Mouse (Mus musculus) adrenal gland, postnatal 25 days (tissue): Measurements from ENCODE around the gene Tango6. TPM values are rescaled to one million over a fixed set of nuclear protein-coding genes. Genes with fewer than 3 reads are reported as not detected.
A peak's percentile ranks its signal among the peaks of the same experiment; 100 is the strongest.

Source experiments
- DNase-seq: peaks from one replicate; pipeline ENCODE4 v3.0.0; 2021; ENCODE audit warnings: mixed read lengths
- total RNA-seq: library from RNA; stranded (reverse); gene quantifications from 2 replicates; pipeline ENCODE4 v1.2.3, GENCODE M21; 2021

Gene Tango6
- total RNA-seq, 1 experiment from 2014 or later, result 13.7 TPM

DNA sequence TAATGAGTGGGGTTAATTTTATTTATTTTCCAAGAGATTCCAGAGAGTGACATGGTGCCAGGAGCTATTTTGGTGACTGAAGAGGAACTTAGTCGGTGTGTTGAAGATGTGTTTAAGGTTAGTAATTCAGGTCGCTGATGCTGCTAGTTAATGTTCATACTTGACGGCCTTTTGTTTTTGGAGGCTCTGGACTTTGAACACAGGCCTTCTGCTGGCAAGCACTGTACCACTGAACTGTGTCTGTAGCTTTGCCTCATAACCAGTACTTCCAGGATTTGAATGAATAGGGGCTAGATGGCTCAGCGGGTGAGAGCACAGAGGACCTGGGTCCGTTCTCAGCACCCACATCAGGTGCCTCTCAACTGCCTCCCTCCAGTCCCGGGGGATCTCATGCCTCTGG is 17.3 kb downstream of the Tango6 start:
- no peak for DNase-seq

DNA sequence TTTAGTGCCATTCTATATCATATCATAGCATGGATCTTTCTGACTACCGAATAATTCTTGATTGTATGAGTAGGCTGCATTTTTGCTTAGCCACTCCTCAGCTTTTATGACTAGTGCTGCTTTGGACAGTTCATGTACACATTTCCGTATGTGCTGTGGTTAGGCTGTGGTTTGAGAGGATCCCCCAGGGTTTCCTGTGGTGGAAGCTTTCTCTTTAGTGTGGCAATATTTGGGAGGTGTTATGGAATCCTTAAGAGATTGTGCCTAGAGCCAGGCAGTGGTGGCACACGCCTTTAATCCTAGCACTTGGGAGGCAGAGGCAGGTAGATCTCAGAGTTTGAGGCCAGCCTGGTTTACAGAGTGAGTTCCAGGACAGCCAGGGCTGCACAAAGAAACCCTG is 18.5 kb downstream of the Tango6 start:
- DNase-seq, result no peak

DNA sequence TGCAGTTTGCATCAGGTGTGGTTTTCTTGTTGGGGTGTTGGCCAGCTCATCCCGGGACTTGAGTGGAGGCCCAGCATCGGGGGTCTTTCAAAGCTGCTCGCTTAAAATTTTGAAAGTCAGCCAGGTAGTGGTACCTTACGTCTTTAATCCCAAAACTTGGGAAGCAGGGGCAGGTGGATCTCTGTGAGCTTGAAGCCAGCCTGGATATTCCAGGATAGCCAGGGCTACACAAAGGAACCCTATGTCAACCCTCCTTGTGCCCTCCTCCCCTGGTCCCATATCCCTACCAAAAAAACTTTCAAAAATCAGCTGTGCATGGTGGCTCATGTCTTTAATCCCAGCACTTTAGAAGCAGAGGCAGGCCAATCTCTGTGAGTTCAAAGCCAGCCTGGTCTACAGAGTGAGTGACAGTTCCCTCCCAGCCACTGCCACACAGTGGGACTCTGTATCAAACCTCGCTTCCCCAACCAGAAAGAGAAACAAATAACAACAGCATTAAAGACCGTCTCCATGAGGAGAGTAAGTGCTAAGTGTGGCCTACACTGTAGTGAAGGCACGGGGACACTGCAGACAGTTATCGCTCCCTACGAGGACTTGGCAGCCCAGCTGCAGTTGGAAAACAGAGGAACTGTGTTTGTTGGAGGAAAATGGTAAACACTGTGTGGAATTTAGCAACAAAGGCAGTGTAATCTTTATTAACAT is 21.5 kb downstream of the Tango6 start:
- no peak for DNase-seq

DNA sequence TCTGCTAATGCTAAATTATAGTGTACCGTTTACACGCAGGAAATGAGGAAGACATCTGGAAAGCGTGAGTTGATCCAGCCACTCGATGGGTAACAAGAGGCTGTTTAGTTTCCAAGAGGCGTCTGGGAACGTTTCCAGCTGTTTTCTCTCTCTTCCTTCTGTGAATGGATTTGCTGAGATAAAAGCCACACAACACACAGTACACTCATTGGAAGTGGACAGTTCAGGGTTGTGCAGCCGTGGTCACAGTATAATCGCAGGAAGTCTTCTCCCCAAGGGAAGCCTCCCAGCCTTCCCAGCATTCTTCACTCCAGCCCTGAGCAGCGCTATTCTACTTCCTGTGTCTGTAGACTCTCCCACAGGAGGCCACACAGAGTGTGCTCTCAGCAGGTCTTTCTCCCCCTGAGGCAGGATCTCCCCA is 22.0 kb downstream of the Tango6 start:
- DNase-seq, result no peak

DNA sequence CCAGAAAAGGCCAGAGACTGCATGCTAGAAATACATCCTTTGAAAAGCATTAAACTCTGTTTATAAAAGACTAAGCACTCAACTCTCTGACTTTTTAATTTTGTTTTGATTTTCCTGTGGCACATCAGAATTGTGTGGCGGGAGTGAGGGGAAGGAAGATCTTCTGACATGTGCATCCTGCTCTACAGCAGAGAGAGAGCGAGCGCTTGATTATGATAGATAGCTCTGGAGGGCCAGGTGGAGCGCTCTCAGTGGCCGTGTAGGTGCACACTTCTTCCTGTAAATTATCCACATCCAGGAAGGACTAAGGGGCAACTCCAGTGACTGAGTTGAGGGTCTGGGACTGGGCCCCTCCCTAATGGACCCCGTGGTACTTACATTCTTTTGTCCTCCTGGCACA is 23.3 kb downstream of the Tango6 start:
- DNase-seq, result no peak

DNA sequence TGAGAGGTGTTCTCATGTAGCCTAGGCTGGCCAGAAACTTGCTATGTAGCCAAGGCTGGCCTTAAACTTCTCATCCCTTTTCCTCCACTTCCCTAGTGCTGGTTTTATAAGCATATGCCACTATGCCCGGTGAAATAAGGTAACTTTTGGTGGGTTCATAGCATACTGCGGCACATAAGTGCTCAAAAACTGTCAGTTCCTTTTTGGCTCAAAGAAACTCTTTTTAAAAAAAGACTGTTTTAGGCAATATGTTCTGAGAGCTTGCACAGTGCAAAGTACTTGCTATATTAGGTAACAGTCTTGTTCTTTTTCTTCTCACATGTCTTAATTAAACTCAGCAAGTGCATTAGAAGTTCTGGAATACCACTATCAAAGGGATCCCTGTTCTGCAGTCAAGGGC is 27.1 kb downstream of the Tango6 start:
- DNase-seq, result no peak

DNA sequence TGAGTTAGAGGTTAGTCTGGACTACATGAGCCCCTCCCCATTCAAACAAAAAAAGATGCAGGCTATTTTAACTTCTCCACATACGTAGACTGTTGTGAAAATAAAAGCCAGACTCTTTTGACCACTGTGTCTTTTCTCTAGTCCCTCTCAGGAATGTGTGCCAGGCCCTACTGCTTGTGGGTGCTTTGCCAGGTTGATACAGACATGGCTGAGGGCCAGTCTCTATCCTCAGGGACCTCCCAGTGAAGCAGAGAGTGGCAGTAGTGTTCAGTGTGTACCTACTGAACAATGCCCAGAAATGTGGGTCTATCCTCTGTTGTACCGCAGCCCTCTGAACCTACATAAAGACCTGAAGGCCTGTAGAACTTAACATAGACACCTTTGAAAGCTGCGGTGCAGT is 29.6 kb downstream of the Tango6 start:
- no peak for DNase-seq

DNA sequence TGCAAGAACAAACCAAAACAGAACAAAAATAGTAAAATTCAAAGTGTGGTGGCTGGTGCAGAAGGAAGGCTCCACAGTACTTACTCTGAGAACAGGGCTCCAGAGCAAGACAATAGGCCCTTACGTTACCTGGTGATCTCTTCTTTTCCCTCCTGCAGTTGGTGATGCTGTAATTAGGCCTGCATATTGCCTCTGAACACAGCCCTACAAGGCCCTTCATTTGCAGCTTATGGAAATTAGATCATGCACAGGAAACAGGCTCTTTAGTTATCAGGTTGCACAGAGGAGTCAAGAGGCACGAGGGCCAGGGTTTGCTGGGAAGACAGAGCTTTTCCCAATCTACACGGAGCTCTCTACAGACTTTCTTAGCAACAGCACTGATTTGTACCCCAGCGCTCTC is 31.4 kb downstream of the Tango6 start:
- DNase-seq, result no peak

DNA sequence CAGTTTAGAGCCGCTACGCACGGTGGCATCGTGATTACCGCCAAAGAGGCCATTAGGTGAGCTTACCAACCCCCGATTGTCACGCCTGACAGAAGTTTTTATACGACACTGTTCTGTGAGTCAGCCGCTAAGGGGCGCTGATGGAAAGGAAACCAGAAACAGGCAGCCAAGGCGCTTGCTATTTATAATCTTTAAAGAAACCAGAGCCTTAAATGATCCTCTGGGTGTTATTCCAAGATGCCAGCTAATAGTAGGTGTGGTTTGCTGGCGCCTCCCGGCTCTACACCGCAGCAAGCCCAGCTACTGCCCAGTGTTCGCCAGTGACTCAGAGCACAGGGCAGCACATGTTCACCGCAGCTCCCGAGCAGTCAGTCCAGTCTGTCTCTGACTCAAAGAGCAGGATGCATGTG is 35.2 kb downstream of the Tango6 start:
- DNase-seq, result peak; percentile 81

DNA sequence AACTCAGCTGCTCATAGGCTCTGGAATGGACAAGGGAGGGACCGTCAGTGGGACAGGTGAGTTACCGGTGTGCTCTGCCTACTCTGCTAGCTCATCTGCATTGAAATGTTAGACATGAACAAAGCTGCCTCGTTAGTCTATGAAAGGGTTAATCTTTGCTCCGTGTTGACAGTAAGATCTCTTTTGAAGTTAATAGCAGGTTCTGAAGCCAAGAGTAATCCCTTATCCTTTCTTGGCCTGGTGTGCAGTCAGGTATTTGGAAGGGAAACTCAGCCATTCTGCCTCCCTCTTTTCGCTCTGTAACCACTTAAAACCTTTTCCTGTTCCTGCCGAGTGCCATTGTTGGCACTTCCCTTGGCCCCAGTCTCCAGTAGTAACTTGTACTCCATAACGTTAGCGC is 38.1 kb downstream of the Tango6 start:
- DNase-seq, result no peak

DNA sequence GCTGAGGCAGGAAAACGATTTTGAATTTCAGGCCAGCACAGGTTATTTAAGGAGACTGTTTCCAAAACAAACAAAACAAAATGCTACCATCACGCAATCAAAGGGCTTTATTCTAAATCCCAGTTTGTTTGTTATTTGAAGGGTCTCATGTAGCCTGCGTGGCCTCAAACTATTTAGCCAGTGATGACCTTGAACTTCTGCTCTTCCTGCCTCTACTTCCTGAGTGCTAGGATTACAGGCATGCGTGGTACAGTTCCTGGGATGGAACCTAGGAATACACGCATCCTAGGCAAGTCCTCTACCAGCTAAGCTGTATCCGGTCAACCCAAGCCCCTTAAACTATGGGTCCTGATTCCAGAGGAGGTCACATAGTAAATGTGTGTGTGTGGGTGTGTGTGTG is 39.6 kb downstream of the Tango6 start:
- DNase-seq, result no peak

DNA sequence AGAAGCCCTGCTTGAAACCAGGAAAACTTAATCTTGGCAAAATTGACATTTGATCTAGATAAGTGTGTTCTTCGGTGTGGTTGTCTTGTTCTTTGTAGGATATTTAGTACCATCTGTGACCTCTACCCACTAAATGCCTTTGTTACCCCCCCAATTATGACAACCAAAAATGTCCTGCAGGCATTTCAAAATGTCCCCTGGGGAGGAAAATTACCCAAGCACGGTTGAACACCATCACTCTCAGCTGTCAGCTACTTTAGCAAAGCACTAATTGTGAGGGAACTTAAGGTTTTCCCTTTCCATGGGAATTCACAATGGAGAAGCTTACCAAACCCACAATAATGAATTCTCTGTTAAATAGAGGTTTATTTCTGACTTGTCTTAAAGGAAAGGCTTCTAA is 41.1 kb downstream of the Tango6 start:
- DNase-seq, result no peak

DNA sequence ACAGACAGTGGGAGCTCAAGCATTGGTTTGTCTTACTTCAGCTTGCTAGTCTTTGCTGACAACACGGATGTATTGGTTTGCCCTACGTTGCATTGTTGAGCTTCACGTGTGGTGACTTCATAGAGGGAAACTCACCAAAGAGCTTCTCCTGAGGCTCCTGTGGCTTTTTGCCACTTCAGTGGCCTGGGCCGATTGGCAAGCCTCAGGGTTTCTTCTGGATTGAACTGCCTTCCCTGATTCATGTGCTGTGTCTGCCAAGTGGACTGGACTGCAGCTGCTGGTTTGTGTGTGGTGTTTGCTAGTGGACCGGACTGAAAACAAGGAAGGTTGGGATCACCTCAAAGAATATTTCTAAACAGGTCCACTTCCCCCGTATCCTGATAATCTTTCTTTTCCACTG is 43.7 kb downstream of the Tango6 start:
- DNase-seq, result no peak

DNA sequence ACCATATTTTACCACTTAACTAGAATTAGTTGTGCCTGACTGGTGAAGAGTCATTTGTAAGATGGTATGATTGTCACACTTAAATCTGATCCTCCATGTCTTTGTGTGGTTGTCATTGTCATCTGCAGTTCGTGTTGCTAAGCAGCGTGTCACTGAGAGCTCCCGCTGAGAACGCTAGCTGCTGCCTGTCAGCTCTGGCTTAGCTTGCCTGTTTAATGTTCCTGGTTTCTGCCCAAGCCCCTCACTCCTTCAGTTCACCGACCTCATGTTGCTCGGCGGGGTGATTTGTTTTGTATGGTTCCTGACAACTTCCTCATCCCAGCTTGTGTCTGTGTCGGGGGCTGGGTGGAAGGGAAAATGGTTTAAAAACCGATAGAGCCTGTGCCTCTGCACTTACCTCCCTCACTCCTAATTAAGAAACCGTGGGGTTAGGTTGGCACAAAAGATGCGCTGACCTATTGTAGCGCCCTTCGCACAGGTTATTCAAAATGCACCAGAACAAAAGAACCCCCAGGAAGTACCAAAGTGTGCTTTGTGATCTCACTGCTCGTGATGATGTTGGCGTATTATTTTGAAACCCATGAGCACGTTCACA is 44.5 kb downstream of the Tango6 start:
- DNase-seq, result no peak

DNA sequence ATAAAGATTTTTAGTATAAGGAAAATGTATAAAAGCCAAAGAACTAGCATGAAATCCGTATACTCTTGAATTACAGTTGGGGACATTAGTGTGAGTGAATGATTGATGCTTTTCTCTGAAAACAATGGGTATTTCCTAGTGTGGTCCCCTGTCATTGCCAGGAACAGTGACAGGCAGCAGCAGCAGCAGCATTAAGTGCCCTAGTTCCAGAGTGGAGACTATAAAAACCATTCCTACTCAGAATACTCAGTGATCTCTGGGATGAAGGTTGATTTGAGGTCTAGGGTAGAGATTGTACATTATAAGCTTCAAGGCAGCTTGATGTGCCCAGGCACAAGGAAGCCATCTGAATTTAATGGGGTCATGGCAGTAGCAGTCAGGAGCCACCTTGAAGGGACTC is 45.0 kb downstream of the Tango6 start:
- no peak for DNase-seq

DNA sequence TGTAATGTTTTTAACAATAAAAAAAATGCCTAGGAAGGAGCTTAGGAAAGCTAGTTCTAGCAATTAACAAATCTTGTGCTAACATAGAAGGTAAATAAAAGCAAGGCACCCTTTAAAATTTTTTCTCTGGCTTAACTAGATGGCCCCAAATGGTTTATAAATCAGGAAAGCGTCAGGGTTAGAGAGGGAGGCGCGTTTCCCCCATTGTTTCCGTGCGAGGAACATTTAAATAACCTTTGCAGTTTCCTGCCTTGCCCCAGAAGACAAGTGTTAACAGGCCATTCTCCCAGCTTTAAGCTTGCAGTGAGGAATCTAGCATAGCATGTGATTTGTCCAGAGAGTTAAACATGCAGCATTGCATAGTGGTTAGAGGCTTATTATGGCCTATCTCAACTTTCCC is 50.1 kb downstream of the Tango6 start:
- DNase-seq, result no peak

DNA sequence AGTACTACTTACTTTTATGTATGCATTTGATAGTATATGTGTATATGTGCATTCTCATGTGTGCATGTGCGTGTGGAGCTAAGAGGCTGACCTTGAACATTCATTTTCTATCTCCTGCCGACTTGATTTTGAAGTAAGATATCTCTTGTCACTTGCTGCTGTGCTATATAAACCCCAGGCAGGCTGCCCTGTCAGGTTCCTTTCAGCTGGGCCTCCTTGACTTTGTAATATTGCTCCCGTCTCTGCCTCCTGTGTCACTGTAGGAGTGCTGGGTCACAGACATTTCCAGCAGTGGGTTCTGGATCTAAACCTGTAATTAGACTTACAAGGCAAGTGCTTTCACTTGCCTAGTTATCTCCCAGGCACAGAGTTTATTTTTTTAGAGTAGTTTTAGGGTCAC is 50.8 kb downstream of the Tango6 start:
- no peak for DNase-seq

DNA sequence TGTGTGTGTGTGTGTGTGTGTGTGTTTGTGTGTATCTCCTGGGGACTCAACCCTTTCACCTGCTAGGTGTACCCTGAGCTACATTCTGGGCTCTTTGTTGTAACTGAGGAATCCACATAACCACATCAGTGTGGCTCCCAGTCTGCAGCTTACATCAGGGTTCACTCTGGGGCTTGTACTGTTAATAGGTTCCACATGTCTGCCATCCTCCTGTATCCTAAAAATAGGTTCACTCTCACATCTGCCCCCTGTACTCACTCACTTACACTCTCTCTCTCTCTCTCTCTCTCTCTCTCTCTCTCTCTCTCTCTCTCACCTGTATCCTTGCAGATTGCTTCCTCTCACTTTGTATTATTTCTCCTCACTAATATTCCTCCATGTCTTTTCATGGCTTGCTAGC is 51.4 kb downstream of the Tango6 start:
- DNase-seq, result no peak

DNA sequence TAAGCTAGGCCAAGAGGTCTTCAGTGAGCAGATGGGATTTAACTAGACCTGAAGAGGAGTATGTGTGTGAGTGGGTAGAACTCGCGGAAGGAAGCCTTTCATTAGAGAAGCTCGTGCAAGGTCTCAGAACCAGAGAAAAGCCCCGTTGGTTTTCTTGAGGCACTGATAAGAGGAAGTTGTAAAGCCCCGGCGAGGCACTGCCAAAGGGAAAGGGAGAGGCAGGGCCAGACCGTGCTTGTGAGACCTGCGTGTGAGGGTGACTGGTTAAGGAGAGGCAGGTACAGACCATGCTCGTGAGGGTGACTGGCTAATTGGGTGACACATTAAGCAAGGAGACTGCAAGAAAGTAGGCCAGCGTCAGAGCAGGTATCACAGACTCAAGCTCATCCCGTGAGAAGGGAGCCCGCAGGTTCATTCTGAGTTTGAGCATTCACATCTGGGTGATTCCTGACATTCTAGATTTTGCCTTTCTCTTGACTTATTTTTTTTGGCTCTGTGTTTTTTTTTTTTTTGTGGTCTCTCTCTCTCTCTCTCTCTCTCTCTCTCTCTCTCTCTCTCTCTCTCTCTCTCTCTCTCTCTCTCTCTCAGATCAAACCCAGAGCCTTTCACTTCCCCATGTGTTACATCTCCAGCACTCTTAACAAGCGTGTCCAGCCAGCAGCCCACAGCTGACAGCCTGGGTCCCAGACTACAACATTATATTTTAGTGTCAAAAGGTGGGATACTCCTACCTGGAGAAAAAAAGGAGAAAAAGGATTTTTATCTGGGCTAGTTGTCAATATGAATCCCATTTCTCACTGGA is 54.2 kb downstream of the Tango6 start:
- DNase-seq, result no peak

DNA sequence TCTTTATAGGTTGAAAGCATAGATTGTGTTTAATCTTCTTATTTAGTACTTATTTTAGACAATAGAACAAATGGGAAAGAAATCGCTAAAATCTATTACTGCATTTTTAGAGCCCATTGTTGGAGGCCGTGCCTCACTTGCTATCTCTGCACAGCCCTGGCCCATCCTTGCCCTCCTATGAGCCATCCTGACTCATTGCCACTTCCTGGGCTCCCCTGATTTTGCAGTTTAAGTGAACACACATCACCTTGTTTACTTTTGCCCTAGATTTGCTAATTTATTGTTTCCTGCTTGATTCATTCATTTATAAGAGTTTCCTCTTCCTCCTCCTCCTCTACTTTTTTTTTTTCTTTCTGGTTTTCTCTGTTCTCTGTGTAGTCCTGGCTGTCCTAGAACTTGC is 55.0 kb downstream of the Tango6 start:
- DNase-seq, result no peak

DNA sequence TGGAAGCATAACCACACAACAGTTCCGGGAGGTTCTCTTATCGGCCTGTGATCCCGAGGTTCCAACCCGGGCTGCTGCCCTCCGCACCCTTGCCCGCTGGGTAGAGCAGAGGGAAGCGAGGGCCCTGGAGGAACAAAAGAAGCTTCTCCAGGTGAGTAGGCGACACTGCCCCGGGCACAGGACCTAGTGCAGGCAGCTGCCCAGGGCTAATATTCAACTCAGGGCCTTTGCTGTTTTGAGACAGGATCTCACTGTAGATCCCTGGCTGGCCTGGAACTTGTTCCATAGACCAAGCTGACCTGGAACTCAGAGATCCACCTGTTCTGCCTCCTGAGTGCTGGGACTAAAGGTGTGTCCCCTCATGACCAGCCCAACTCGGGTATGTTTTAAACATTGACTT is 59.5 kb downstream of the Tango6 start:
- DNase-seq, result no peak

DNA sequence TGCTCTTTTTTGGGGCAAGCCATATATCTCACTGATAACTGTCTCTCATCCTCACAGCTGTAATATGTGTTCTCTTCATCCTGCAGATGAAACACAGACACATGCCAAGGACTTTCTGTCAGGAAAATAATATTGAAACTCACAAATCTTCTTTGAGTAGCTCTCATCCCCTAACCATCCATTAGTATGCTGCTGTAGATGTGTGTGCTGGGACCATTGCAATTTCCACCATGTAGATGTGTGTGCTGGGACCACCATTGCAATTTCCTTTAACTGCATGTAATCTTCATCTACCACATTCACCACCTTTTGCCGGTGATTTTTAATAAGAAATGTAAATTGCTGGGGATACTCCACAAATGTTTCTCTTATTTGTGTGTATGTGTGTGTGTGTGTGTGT is 60.5 kb downstream of the Tango6 start:
- DNase-seq, result no peak

DNA sequence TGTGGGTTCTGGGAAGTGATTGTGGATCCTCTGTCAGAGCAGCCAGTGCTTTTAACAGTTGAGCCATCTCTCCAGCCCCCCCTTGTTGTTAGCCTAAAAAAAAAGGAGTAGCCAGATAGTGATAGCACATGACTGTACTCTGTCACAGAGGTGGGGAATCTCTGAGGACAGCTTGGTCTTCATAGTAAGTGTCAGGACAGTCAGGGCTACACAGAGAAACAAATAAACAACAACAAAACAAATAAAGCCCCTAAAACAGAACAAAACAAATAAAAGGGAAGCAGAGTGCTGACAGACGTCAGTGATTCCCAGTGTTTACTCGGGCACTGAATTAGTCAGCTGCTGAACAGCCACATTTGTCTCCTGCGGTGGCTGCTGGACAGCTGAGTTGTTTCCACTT is 70.6 kb downstream of the Tango6 start:
- DNase-seq, result no peak

DNA sequence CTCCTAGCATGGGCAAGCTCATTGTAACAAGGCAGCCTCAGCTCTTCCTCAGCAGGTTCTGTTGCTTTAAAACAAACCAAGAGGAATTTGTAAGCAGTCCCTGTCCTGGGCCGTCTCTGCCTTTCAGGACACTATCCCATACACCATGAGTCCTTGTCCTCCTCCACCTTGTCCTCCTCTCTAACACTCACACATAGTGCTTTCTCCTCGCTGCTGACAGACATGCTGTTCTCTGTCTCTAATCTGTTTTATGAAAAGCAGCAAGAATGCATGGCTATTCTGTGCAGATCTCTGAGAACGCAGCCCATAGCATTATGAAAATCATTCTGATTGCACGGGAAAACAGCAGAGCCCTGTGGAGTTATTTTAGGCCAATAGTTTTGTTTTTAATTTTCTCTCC is 78.4 kb downstream of the Tango6 start:
- no peak for DNase-seq
